Mouse (Mus musculus) kidney, adult 2 months (tissue): ENCODE data around the gene Tmem141. TPM values are rescaled to one million over a fixed set of nuclear protein-coding genes. Genes with fewer than 3 reads are reported as not detected.

Experiments
- DNase-seq: peaks from one replicate; pipeline ENCODE4 v3.0.0; 2021
- H3K27ac ChIP-seq: fragments of 200-500 bp; 2 replicates; pipeline ENCODE4 v1.5.1; 2012; ENCODE audit warnings: low read depth, low read length, control low read depth, inconsistent platforms; ENCODE audit not compliant: insufficient read depth
- H3K27me3 ChIP-seq: fragments of 200-500 bp; replicated peaks from 2 replicates; pipeline ENCODE4 v1.6.1; 2012; ENCODE audit warnings: mild to moderate bottlenecking, moderate library complexity, low read length, inconsistent platforms; ENCODE audit not compliant: control insufficient read depth, insufficient read depth
- H3K36me3 ChIP-seq: fragments of 200-500 bp; 2 replicates; pipeline ENCODE4 v1.6.1; 2012; ENCODE audit warnings: mild to moderate bottlenecking, moderate library complexity, low read length, inconsistent platforms; ENCODE audit not compliant: control insufficient read depth, insufficient read depth
- H3K4me1 ChIP-seq: fragments of 200-500 bp; 2 replicates; pipeline ENCODE4 v1.6.1; 2011; ENCODE audit warnings: low read length; ENCODE audit not compliant: control insufficient read depth, insufficient read depth
- H3K4me3 ChIP-seq: fragments of 200-500 bp; 2 replicates; pipeline ENCODE4 v1.5.1; 2011; ENCODE audit warnings: mild to moderate bottlenecking, low read depth, low read length, control low read depth; ENCODE audit not compliant: insufficient read depth
- CTCF ChIP-seq: fragments of 200-500 bp; conservative IDR thresholded peaks from 2 replicates; pipeline ENCODE4 v1.5.1; 2011; ENCODE audit warnings: low read depth, mild to moderate bottlenecking, control low read depth, low read length, moderate library complexity, mixed read lengths; ENCODE audit not compliant: insufficient read depth, insufficient read length
- POLR2A ChIP-seq: fragments of 200-500 bp; IDR thresholded peaks from one replicate; pipeline ENCODE4 v1.6.1; 2011; ENCODE audit warnings: low read depth, low read length, control low read depth
- WGBS: fragments of 180-500 bp; shearing (Covaris S2); methylation state at CpG from one replicate; pipeline ENCODE4 v1.1.7; 2018; 5-methylcytosine and 5-hydroxymethylcytosine counted together
- polyA plus RNA-seq: library from polyadenylated mRNA; depleted of rRNA; stranded (reverse); fragments of >200 nt; gene quantifications from 2 replicates; pipeline ENCODE4 v1.2.3, GENCODE M21; 2012; rRNA removed

Gene Tmem141
- 37.7 and 43.2 TPM in 2 replicates for polyA plus RNA-seq

GRCm38 (mm10) chr2:25621229-25622200 lies at the start of gene Tmem141:
TSS of gene Tmem141 (minus strand) at chr2:25622005.
- no peaks in the 10 kb centered on the region for H3K27me3 ChIP-seq
- H3K36me3 ChIP-seq = no peaks in the 10 kb centered on the region
- peak within 1 kb of the TSS; percentile 90 for H3K4me3 ChIP-seq
- peak within 1 kb of the TSS; percentile 85 for H3K27ac ChIP-seq
- WGBS = 6% methylated on average over 34 of the region's 34 CpGs
- peak; percentile 76 for TF ChIP-seq CTCF
- TF ChIP-seq POLR2A = no peak
- DNase-seq = peak; percentile 96
- H3K4me1 ChIP-seq = peaks cover 8% of the 10 kb centered on the region

- TF ChIP-seq POLR2A = no peak
- TF ChIP-seq CTCF = no peak
- WGBS = 81% methylated on average over 1 of the region's 1 CpGs
- Histone ChIP-seq H3K4me1 (no peaks in the 10 kb centered on the region), H3K27me3 (no peaks in the 10 kb centered on the region), H3K4me3 (no peak overlapping the region), H3K36me3 (no peaks in the 10 kb centered on the region), H3K27ac (no peak overlapping the region)
- no peak for DNase-seq
Measured at GRCm38 (mm10) chr2:25666516-25666915, 44.7 kb upstream of the Tmem141 start.

- 71% methylated on average over 5 of the region's 5 CpGs for WGBS
- TF ChIP-seq CTCF = no peak
- Histone ChIP-seq H3K27ac (no peak overlapping the region), H3K27me3 (no peaks in the 10 kb centered on the region), H3K4me1 (no peaks in the 10 kb centered on the region), H3K36me3 (no peaks in the 10 kb centered on the region), H3K4me3 (no peak overlapping the region)
- DNase-seq = no peak
Measured at GRCm38 (mm10) chr2:25664125-25664524, 42.3 kb upstream of the Tmem141 start.

- DNase-seq = peak; percentile 57
- H3K27ac ChIP-seq = no peak overlapping the region
- no peak overlapping the region for H3K4me3 ChIP-seq
- WGBS = 36% methylated on average over 1 of the region's 1 CpGs
- no peaks in the 10 kb centered on the region for H3K36me3 ChIP-seq
- no peak for TF ChIP-seq POLR2A
- peak; percentile 76 for TF ChIP-seq CTCF
- no peaks in the 10 kb centered on the region for H3K27me3 ChIP-seq
- no peaks in the 10 kb centered on the region for H3K4me1 ChIP-seq
Measured at GRCm38 (mm10) chr2:25663511-25663910, 41.7 kb upstream of the Tmem141 start.

- Histone ChIP-seq H3K4me3 (no peak overlapping the region), H3K36me3 (no peaks in the 10 kb centered on the region), H3K27ac (no peak overlapping the region), H3K27me3 (no peaks in the 10 kb centered on the region), H3K4me1 (no peaks in the 10 kb centered on the region)
- 78% methylated on average over 6 of the region's 6 CpGs for WGBS
- DNase-seq = no peak
- no peak for TF ChIP-seq CTCF
- no peak for TF ChIP-seq POLR2A
Measured at GRCm38 (mm10) chr2:25661245-25661970, 39.6 kb upstream of the Tmem141 start.

- Histone ChIP-seq H3K27me3 (no peaks in the 10 kb centered on the region), H3K36me3 (no peaks in the 10 kb centered on the region), H3K4me3 (no peak overlapping the region), H3K4me1 (no peaks in the 10 kb centered on the region), H3K27ac (no peak overlapping the region)
- WGBS = 81% methylated on average over 8 of the region's 8 CpGs
- TF ChIP-seq CTCF (no peak), POLR2A (no peak)
- DNase-seq = no peak
Measured at GRCm38 (mm10) chr2:25660279-25660678, 38.5 kb upstream of the Tmem141 start.

- Histone ChIP-seq H3K4me1 (no peaks in the 10 kb centered on the region), H3K4me3 (no peak within 1 kb of the TSS), H3K27me3 (no peaks in the 10 kb centered on the region), H3K27ac (no peak within 1 kb of the TSS), H3K36me3 (no peaks in the 10 kb centered on the region)
- DNase-seq = no peak
- no peak for TF ChIP-seq POLR2A
- no peak for TF ChIP-seq CTCF
Measured at GRCm38 (mm10) chr2:25657652-25658051, 35.8 kb upstream of the Tmem141 start, which contains the start of gene Lcn5. TSS of gene Lcn5 (plus strand) at chr2:25657952.
